Mouse (Mus musculus) frontal cortex, postnatal 10 days (tissue): ENCODE results near the gene Ccdc85c.

Experiments
- DNase-seq, 2 experiments: peaks; one replicate each; pipeline ENCODE4 v3.0.0; 2022; ENCODE audit warnings: low spot score in 2 of 2, mixed read lengths in 1 of 2

Gene Ccdc85c

DNA sequence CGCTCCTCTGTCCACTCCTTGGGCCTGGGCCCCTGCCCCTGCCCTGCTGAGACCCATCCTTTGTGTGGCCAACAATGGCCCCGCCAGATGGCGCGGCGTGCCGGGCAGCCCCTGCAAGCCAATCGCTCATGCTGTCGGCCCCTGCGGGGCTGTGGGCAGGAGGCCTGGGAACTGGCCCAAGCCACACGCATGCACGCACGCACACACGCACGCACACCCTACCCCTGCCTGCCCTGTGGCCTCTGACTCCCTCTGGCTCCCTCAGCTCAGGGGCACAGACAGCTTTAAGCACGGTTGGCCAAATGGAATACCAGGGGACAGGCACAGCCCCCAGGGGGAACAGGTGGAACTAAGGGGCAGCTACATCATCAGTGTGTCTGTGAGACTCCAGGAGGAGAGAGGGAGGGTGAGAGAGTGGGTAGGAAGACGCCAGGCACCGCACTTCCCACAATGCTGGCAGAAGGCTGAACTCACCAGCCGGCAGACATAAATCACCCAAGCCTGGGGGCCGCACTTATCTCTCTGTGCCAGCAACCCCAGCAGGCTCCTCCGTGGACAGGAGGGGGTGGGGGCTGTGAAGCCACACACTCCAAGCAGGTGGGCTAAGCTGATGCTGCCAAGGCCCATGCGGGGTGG is 34.2 kb downstream of the Ccdc85c start:
- peak in 1 of 2 experiments; percentile 47 for DNase-seq

DNA sequence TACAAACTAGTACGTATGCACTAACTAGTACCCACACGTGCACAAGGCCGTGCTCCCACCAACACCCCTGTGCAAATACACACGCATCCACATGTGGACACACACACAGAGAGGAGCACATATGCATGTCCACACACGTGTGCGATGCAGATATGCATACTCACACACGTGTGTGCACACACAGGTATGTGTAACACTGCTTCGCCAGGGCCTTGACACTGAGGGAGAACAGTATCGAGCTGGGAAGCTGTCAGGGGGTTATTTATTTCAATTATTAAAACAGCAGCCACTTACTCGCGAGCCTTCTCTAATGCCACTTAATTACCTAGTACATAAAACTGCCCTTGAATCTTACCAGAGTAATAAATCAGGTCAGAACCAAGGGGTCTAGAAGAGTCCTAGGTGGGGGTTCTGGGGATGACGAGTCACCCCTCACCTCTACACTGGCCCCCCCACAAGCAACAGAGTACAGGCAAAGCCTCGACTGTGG is 34.8 kb downstream of the Ccdc85c start:
- no peak for DNase-seq

DNA sequence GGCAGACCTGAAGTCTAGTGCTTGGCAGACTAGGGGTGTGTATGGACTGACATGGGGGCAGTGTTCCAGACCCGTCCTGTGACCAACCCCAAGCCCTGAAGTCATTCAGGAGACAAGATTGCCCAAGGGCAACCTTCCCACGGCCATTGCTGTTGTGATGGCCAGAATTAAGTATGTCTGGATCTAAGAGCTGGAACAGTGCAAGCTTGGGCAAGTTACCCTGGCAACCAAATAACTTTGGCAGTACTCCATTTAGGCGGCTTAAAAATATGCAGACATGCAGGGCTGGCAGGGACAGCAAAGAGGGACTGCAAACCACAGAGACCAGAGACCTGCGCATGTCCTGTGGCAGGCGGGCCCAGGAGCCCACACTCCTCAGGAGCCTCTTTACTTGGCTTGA is 35.8 kb downstream of the Ccdc85c start:
- DNase-seq: peak; percentile 59 to 64

DNA sequence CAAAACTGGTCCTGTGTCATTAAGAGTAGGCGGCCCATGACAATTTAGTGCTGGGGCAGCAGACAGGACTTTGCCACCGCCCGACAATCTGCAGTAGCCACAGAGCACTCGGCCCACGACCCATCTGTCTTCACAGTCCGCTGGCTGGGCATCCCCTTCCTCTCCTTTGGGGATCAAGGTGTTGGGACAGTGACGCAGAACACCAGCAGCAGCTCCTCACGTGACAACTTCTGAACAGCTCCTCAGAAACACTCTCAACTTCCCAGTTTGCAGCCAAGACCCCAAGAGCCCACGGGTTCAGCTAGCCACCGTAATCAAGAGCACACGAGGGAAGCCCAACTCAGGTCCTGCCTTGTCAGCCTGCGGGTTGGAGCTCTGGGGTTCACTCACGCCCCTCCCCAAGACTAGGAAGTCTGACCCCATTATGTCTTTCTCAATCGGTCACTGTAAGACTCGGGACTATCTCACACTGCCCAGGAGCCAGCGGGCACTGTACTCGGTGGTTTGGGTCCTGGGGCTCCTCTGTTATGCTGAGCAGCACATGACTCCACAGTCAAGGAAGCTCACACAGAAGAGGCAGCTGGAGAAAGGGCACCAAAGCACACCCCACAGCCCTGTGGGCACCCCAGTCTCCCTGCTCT is 36.7 kb downstream of the Ccdc85c start:
- no peak for DNase-seq

DNA sequence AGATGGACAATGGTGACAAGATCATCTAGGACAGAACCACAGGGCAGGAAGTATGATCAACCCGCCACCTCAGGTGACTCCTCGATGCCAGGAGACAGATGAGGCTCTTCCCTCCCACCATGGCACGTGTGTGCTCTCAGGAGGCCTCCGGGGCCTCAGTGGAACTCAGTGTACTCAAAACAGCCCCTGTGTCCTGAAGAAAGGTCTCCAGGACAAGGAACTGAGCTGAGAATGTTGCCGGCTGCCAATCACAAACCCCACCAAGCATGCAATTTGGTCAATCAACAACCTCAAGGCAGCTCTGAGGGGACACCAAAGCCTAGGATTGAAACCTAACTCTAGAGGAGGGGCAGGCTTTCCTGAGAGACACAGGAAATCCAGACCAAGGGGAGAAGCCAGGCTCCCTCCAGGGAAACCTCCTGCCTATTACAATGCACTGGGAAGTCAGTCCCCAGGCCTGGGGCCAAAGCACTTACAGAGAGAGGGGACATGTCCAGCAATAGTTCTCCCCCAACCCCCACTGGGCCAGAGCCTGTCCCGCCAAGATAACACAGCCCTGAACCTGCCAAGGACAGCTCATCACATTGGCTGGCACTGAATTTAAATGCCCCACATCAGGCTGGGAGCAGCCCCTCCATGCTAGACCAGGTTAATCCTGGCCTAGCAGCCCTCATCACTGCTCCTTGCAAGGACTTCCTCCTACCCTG is 37.8 kb downstream of the Ccdc85c start:
- no peak for DNase-seq

DNA sequence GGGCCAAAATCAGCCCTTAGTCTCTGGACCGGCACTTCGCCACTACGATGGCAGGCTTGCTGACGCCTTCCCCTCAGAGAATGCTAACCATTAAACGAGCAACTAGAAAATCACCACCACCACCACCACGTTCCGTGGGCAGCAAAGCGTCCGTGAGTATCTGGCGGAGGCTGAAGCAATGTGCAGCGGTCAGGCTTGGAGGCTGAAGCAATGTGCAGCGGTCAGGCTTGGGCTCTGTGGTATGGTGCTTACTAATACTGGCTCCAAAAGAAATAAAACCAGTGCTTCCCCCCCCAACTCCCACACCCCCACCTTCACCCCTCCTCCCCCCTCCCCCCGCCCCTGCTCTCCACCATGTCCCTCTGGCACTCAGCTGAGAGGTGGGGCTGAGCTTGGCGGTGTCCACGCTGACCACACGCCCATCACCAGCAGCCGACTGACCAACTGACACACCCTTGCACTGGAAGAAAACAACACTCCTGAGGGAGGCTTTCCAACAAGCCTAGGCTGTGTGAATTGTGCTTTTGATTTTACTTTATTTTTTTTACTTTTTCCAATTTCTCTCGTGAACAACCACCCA is 39.2 kb downstream of the Ccdc85c start:
- no peak for DNase-seq

DNA sequence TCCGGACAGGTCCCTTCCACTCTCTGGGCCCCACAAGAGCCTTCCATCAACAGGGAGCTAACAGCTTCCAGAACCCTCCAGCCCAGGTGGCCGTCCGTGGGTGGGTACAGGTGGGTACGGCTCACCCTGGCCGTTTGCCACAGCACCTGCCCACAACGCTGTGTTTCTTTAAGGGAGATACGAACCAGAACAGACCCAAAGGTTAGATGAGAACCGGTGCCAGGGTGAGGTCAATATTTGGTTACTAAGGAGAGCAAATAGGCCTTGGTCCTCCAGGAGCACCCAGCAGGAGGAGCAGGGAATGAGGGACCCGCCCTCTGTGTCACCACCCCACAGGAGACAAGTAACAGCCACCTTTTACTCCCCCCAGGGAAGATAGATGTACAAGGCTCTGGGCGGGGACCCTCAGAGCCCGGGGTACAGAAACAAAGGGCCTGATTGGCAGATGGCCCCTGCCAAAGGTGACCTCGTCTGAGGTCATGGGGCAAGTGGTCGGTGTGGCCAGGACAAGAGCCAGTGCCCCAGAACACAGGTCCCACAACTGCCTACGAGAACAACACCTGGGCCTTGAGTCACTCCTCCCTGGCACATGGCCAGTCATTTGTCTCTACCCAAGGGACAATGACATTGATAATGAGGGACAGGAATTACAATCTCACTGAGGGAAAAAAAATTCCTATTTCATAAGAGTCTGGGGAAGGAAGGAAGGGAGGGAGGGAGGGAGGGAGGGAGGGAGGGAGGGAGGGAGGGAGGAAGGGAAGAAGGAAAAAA is 40.2 kb downstream of the Ccdc85c start:
- DNase-seq: no peak

DNA sequence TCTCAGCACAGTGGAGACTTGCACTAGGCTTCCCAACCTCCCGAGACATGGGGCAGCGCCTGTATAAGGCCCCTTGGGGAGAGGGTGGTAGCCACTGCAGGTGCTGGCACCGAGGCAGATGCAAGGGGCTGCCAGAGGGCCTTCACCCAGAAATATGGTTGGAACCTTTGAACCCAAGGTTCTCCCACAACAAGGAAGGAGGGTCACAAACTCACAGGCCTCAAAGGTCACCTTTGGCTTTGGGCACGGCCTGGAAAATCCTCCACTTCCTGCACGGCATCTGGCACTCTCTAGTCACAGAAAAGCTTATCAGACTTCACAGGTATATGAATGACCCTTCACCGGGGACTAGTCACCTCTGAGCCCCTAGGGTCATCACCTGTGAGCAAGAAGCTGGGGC is 41.5 kb downstream of the Ccdc85c start:
- DNase-seq: no peak

DNA sequence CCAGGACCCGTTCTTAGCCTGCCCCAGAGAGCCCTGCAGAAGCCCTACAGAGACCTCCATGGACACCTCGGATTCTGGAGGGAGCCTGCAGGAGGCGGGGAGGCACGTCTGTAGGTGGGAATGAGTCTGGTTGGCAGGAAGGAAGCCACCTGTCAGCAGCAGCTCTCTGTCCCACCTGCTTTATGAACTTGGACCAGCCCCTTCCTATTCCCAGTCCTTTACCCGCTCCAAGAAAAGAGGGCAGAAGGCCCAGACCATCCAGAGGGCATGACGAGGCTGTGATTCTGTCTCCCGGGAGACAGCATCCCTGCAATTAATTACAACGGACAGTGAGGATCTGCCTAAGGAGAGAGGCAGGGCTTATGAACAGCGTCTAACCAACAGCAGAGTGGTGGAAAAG is 43.3 kb downstream of the Ccdc85c start:
- no peak for DNase-seq

DNA sequence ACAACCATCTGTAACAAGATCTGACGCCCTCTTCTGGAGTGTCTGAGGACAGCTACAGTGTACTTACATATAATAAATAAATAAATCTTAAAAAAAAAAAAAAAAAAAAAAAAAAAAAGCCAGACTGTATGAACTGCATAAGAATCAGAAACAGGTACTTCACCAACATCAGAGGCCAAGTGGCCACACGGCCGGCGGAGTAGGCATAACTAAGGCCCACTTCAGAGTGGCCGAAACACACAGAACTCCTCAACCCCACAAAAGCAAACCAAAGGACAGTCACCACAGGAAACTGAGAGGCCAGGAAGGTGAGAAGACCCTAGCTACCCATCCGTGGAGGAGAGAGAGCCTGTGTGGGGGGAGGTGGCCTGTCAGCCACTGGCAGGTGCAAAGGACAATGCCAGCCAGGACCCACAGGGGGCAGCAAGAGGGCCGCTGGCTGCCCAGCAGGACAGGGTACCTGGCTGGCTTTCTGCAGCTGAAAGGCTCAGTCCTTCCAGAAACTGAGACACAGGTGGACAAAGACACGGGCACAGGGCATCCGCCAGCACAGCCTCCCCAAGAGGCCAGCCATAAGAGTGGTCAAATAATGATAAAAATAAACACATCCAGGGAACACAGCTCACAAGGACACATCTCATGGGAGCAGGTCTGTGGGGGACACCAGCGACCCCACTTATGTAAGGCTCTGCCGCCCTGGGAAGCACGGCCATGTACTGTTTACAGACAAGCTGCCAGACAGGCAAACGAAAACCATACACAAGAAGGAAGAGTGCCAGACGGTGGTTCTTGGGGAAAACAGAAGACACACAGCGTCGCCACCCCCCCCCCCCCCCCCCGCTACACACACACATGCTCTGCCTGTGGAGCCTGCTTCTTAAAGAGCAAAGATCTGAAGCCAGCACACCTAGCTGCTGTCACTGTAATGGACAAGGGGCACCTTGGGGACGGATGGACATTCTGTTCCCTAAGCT is 44.1 kb downstream of the Ccdc85c start:
- no peak for DNase-seq

DNA sequence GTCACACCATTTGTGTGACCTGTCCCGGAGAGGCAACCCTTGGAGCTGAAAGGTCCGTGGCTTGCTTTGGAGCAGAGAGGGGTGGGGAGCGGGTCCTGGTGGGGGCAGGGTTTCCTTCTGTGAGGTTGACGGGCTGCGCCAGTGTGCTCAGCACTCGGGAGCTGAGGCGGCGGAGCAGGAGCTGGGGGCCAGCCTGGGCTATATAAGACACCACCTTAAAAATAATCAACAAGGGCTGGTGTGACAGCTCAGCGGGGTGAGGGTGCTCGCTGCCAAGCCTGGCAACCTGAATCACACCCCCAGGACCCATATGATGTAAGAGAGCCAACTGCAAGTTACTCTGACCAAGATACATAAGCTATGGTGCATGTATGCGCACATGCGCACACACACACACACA is 45.1 kb downstream of the Ccdc85c start:
- no peak for DNase-seq

DNA sequence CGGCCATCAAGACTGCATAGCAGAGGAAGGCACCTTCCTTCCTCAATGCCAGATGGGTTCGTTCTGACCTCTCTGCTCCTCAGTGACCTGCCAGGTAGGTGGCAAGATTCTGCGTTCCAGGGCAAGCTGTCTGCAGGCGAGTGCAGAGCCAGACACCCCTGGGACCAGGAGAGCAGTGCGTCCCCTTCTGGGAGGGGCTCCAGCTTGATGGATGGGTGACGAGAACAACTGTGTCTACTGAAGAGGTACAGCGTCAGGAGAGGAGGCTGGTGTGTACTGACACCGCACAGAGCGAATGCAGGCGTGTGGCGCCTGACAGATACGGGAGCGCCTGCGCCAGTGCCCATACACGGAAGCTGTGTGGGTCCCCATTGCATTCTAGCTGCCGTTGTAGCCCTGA is 47.7 kb downstream of the Ccdc85c start:
- no peak for DNase-seq

DNA sequence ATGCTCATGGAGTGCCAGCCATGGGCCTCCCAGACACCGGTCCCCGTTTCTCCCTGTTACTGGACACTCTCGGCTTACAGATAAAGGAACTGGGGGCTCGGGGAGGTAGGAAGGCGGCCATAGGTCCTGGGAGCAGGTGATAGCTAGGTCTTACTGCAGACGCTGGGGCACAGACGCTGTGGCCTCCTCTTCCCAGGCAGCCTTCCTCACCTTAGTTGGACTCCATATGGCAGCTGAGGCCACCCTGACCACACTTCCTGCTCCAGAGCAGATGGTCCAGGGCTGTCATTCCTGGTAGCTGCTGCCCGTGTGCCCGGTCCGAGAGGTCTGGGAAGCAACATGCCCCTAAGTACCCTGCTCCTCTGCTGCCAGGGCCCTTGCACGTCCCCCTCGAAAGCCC is 48.3 kb downstream of the Ccdc85c start:
- no peak for DNase-seq

DNA sequence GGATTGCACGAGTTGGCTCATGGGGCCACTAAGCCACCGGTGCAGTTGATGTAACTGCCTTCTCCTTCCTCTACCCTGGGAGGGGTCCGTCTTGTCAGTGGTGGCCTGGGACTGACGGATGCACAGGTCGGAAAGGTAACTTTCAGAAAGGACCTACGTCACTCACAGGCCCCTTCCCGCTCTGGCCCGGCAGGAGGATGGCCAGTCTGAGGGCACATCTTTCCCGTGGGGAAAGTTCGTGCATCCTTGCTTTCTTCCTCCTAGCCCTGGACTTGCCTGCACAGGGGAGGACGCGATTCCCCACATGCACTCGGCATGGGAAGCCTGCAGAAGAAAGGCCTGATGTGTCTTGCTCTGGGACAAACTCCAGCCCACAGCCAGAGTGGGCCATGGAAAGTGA is 49.0 kb downstream of the Ccdc85c start:
- DNase-seq: no peak

DNA sequence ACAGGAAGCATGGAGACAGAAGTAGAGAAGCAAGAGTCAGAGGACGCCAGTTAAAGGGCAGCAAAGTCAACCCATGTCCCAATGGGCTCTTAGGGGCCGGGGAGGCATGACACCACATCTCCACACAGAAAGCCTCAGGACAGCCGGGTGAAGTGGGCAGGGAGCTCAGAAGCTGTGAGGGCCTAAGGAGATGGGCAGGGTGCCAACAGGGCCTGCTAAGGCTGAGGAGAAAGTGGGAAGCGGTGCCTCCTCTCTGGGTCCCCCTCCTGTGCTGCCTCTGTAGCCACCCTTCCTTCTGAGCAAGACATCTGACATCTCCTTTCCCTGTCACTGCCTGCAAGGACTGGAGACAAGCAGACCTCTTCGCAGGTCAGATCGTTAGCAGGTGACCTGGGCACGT is 49.4 kb downstream of the Ccdc85c start:
- DNase-seq: no peak

DNA sequence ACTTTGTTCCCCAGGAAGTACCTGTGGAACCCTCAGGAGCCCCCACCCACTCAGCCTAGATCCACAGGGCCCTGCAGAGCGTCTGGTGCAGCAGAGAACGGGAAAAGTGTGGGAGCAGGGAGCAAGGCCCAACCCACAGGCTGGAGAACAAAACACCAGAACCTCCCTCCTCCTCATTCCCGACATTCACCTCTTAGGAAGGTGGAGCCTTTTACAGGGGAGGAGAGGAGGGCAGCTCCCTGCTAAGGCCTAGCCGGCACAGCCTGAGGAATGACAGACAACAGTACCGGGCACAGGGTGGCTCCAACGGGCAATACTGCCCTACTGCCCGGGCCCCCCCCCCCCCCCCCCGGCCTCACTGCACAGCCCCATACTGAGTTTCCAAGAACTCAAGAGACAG is 51.9 kb downstream of the Ccdc85c start:
- DNase-seq: no peak

DNA sequence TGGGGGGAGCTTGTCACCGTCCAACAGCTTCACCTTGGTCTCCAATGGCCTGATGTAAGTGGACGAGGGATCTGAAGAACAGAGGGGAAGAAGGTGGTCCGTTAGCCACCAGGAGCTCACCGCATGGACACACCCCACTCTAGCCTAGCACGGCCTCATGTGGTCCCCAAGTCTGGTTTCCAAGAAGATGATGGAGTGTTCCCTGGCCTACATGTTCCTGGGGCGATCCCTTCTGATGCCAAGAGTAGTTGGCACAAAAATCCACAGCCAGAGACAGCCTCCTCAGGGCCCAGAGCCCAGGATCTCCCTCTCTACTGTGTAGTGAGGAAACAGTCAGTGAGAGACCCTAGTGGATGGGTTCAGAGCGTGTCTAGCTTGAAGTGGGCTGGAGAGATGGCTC is 53.5 kb downstream of the Ccdc85c start:
- no peak for DNase-seq

DNA sequence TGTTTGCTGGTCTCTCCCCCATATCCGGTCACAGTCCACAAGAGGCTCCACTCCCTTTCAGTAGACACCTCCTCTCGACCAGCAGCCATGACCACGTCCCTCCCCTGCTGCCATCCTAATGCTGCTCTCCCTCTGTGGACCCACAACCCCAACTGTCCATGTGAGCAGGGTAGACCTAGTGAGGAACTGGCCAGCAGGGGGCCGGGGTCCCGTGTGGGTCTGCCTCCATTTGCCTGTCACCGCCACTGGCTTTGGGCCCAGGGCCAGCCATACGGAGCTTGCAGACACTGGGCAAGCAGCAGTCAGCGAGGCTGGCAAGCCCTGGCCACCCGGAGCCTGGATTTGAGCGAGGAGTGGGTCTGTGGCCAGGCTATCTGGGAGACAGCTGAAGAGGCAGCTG is 54.0 kb downstream of the Ccdc85c start:
- no peak for DNase-seq

DNA sequence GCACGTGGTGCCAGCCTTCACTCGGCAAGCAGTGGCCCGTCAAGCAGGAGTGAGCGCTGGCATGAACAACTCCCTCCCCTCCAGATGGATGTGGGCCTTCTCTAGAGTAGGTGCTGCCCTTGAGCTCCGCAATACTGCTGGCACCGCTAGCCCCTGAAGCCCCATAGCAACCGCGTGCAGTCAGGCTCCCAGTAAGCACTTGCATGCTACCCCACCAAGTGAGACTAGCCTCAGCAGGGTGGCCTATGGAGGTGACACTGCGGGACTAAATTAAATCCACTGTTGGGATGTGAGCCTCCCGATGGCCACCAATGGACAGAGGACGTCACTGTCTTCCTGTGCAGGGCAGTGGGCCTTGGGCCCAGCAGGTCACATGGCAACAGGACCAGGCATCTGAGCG is 54.6 kb downstream of the Ccdc85c start:
- DNase-seq: no peak

DNA sequence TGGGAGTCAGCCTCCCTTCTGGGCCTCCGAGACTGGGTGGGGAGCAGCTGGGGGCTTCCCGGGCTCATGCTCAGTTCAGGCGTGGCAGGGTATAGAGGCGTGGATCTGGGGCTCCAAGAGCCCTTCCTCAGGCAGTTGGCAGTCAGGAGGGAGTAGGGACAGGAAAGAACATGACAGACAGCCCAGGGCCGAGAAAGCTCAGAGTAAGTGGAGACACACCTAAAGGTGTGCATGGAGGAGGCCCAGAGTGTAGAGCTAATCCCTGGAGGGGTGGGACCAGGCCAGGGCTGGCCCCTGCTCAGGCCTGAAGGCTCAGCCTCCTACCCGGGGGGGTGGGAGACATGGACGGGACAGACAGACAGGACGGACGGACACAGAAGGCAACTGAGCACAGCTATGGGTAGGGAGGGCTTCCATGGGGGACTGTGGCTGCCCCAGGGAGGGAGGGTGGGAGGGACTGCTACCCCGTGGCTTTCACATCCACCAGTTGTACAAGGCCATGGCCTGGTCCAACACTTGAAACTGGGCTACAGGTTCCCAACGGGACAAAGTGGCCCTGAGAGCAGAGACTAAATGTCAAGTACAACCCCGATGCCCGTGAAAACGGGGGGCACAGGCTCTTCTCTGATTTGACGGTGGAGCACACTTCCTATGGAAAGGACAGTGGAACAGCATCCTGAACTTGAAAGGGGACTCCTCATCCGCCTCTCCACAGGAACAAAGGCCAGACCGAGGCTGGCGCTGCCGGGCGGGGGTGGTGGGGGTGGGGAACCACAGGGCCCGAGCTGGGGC is 55.2 kb downstream of the Ccdc85c start:
- no peak for DNase-seq
